Mouse (Mus musculus): ENCODE results near the gene Zbtb8os.
"Not testable (repeated sequence)": the region's sequence is repeated elsewhere in the genome, so short reads cannot be mapped to it uniquely, and the experiment has no call there.

Gene Zbtb8os

DNA sequence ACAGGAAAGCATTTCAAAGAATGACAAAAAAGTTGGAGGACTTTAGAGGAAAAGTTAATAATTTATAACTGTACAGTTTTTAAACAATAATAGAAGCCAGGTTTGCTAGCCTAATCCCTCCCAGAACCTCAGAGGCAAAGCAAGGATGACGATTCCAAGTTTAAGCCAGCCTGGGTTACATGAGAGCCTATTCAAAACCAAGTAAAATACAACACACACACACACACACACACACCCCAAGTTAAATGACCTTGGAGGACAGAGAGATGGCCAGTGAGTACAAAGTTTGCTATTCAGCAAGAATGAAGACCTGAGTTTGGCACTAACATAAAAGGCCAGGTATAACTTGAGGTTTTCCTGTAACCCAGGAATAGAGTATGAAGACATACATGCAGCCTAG is 9.3 kb upstream of the Zbtb8os start:
- no peak for ATAC-seq (ENCODE audit: insufficient number of reproducible peaks, low FRiP score, low TSS enrichment)

DNA sequence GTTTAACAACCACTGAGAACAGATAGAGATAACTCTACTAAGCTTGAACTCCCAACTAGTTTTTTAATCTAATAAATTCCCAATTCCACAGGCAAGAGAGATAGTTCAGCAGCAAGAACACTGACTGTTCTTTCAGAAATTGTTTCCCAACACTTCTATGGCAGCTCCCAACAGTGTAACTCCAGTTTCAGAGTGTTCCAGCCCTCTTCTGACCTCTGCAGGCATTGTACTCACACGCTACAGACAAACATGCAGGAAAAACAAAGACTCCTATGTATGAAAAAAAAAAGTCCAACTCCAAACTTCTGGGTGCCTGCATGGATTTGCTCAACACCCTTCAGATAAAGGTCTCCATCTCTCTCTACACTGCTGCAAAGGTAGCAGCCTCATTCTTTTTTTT is 2.6 kb upstream of the Zbtb8os start:
- ATAC-seq (ENCODE audit: insufficient number of reproducible peaks, low FRiP score, low TSS enrichment), result no peak

DNA sequence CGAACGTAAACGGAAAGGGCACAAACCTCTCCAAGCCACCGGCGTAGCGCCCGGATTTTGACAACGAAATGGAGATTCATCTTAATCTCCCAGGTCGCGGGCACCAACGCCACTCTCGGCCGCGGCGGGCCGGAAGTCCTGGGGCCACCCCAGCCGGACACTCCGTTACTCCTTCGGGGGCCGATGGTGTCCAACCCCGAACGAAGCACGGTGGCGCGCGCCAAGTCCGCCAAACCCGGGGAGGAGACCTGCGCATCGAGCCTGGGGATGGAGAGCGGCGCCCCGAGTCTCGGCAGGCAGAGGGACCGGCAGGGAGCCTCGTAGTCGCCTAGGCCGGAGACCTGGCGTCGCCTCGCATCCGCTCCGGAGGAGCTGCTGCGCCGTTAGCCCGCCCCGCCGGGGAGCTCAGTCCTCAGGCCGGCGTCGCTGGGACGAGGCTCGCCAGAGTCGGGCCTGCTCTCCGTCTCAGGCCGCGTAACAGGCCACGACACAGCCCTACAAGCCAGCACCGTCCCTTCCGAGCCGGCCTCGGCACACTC is 749 bp upstream of the Zbtb8os start:
- 0 out of 2 replicates have a peak, but pooled peaks have one; percentile 5 for ATAC-seq (ENCODE audit: insufficient number of reproducible peaks, low FRiP score, low TSS enrichment)

DNA sequence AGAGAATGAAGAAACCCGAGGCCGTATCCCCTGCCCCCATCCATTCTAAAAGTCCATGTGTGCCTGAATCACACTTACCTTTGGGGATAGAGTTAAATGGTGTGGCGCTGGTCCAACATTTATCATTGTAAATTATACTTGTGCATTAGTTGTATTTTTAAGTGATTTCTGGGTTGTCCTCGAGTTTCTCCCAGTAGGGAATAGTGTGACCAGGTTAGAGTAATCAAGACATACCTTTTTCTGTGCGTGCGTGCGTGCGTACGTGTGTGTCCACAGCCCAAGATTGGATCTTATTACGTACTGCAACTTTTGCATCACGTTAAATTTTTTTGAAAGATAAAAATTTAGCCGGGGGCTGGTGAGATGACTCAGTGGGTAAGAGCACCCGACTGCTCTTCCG is 796 bp downstream of the Zbtb8os start:
- no peak for ATAC-seq (ENCODE audit: insufficient number of reproducible peaks, low FRiP score, low TSS enrichment)

DNA sequence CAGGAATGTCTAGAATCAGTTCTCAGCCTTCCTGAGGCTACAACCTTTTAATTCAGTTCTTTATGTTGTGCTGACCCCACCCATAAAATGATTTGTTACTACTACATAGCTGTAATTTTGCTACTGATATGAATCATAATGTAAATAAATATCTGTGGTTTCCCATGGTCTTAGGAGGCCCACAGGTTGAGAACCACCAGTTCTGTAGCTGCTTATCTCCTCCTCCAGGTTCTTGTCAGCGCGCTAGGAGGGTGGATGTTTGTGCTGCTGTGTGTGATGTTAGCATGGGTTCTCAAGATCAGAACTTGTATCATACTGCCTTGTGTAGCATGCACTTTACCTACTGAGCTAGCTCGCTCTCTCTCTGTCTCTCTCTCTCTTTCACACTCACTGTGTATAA is 4.2 kb downstream of the Zbtb8os start:
- ATAC-seq (ENCODE audit: insufficient number of reproducible peaks, low FRiP score, low TSS enrichment), result no peak

DNA sequence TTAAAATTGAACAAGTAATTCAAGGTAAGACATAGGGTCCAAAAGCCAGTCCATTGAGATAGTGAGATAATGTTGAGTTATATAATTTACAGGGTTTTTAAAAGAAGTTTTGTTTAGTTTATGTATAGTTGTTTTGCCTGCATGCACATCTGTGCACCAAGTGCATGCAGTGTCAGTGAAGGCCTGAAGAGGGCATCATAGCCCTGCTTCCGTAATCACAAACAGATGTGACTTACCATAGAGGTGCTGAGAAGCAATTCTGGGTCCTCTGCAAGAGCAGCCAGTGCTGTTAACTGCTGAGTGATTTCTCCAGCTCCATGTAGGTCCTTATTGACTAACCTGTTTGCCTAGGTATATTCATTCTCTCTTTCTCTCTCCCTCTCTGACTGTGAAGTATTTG is 6.4 kb downstream of the Zbtb8os start:
- ATAC-seq (ENCODE audit: insufficient number of reproducible peaks, low FRiP score, low TSS enrichment), result no peak

DNA sequence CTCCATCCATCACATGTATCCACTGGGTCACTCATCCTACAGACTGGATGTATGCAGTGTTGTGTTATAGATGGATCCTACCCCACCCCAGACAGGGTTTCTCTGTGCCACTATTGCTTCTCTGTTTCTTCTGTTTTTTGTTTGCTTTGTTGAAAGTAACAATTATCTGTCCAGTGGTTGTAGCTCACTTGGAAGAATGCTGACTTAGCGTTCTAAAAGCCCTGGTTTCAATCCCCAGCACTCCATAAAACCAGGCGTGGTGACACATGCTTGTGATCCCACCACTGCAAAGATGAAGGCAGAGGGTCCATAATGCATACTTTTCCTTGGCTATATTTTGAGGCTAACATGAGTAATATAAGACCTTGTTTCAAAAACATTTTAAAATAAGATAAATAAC is 7.2 kb downstream of the Zbtb8os start:
- ATAC-seq (ENCODE audit: insufficient number of reproducible peaks, low FRiP score, low TSS enrichment), result no peak

DNA sequence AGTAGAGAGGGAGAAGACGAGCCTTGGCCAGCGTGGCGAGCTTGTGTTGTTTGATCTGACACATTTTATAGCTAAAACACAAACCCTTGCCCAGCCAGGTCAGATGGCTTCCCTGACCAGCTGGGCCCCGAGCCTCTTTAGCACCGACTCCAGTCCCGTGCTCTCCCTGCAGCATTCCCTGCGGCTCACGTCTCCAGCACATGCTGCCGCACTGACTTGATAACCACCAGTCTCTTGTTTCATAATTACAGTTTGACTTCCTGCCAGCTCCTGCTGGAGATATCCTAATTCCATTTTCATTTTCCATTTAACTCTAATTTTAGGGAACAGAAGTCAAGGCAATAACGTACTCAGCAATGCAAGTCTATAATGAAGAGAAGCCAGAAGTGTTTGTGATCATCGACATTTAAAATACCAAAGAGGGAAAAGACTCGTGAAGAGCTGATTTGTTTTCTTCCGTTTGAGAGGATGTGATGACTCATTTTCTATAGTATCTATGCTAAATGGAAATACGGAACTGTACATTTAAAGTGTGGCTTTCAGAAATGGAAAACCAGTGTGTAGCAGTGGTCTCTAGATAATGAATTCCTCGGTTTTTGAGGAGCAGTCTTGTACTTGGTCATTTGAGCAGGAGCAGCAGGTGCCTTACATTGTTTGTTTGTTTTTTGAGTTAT is 11.1 kb downstream of the Zbtb8os start:
- no peak for ATAC-seq (ENCODE audit: insufficient number of reproducible peaks, low FRiP score, low TSS enrichment)

DNA sequence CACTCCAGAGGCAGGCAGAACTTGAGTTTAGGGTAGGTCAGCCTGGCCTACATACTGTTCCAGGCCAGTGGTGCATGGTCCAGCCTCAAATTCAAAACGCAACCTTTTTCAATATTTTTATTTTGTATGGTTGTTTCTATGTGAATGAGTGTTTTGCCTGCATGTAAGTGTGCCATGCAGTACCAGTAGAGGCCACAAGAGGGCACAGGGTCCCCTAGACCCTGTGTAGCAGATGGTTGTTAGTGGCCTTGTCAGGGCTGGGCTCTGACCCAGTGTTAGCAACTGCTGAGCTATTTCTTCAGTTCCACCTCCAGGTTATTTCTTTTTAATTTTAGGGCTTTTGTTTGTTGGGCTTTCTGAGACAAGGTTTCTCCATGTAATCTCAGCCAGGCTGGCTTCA is 15.1 kb downstream of the Zbtb8os start:
- ATAC-seq (ENCODE audit: insufficient number of reproducible peaks, low FRiP score, low TSS enrichment), result peak; percentile 84; the same call in 1 of the 2 replicates

DNA sequence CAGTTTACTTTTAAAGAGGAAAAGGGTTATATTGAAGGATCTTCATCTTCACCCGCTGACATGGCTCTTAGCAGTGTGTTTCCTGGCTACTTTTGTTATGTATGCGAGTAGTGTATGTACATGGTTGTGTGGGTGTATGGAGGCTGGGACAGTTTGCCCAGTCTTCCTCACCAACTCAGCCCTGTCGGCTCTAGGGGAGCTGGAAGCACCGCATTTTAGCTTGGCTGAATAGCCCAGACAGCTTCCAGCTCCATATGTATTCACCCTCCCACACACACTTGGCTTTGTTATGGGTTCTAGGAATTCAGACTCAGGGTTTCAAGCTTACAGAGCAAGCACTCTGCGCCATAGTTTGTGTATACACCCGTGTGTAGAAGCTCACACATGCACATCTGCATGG is 15.6 kb downstream of the Zbtb8os start:
- peak; percentile 58; the same call in 1 of the 2 replicates for ATAC-seq (ENCODE audit: insufficient number of reproducible peaks, low FRiP score, low TSS enrichment)

DNA sequence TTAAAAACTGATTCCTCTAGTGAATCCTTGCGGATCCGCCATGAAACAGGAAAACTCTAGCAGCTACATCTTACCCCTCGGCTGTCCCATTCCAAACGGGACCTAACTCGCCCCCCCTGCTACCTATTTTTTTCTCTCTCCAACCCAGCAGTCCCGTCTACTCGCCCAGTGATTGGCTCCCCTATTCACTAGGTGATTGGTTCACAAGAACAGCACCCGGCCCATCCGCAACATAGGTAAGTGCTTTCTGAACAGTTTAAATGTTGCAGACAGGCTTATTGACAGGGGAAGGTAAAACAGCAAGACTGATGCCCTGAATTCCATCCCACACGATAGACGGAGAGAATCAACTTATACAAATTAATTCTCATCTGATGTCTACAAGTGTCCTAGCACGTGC is 17.7 kb downstream of the Zbtb8os start:
- ATAC-seq (ENCODE audit: insufficient number of reproducible peaks, low FRiP score, low TSS enrichment), result no peak

DNA sequence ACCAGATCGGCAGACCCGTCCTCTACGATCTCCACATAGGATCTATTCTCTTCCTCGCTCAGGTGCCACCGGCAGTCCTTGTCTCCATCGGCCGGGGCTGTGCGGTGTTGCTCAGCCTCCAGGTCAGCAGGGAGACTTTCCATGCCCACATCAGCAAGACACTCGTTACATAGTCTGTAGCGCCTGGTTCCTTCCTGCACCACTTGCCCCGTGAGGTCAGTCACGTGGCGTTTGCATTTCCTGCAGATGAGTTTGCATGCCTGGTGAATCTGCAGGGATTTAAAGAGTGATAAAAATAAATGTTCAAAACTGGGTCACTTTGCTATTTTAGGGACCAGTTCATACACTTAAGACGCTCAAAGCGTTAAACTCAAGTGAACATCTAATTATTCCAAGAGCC is 18.7 kb downstream of the Zbtb8os start:
- no peak for ATAC-seq (ENCODE audit: insufficient number of reproducible peaks, low FRiP score, low TSS enrichment)

DNA sequence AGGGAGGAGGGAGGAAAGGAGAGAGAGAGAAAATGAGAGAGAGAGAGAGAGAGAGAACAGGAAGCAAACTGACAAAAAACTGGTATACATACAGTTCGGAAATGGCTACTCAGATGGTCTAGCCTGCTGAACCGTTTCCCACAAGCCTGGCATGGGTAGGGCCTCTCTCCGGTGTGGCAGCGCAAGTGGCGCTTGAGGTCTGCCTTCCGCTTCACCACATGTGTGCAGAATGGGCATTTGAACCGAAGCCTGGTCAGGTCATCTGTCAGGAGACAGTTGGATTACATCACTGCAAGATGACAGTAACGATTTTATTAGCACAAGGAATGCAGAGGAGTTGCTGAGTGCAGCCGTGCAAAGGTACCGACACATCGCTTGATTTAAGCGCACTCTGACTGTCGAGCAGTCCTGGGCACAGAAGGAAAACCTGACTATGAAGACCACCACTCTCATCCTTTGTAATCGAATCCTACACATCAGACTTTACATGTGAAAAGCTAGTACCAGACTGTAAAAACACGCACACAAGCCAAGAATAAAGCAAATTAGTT is 22.2 kb downstream of the Zbtb8os start:
- ATAC-seq (ENCODE audit: insufficient number of reproducible peaks, low FRiP score, low TSS enrichment), result no peak

DNA sequence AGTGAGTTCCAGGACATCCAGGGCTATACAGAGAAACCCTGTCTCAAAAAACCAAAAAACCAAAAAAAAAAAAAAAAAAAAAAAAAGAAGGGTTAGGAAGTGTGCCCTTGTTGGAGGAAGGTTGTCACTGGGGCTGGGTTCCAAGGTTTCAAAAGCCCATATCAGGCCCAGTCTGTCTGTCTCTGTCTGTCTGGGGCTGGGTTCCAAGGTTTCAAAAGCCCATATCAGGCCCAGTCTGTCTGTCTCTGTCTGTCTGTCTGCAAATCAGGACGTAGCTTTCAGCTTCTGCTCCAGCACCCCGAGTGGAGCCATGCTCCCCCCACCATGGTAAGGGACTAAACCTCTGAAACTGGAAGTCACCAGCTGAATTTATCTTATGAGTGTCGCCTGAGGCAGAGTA is 26.7 kb downstream of the Zbtb8os start:
- not testable (repeated sequence) for ATAC-seq (ENCODE audit: insufficient number of reproducible peaks, low FRiP score, low TSS enrichment)

DNA sequence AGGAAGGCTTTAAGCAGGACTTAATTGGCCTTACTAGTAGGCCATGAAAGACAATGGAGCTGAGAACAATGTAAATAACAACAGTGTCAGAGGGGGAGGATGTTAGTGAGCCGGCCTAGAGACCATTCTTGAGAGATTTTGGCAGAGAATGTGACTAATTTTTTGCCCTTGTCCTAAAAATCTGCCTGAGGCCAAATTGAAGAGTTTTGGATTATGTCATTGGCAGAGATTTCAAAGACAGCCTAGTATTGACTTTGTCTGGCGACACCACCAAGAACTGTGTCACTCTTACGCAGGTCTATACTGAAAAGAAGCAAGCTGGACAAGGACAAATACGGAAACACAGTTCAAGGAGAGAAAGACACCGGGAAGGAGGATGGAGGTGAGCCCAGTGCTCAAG is 27.3 kb downstream of the Zbtb8os start:
- no peak for ATAC-seq (ENCODE audit: insufficient number of reproducible peaks, low FRiP score, low TSS enrichment)

DNA sequence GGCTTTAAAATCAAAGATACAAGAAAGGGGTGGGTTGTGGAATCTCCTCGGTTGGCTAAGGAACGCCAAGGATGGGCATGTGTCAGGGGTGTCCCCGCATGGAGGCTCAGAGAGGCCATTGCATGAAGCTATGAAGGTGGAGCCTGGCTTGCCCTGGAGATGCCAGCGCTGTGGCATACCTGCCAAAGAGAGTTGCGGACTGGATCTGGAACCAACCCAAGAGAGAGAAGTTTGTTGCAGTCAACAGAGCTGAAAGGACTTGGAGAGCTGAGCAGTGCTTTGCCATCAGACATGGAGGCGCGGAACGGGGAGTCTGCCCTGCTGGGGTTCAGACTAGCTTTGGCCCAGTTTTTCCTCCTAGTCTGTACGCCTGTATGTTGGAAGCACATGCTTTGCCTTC is 28.0 kb downstream of the Zbtb8os start:
- no peak for ATAC-seq (ENCODE audit: insufficient number of reproducible peaks, low FRiP score, low TSS enrichment)

DNA sequence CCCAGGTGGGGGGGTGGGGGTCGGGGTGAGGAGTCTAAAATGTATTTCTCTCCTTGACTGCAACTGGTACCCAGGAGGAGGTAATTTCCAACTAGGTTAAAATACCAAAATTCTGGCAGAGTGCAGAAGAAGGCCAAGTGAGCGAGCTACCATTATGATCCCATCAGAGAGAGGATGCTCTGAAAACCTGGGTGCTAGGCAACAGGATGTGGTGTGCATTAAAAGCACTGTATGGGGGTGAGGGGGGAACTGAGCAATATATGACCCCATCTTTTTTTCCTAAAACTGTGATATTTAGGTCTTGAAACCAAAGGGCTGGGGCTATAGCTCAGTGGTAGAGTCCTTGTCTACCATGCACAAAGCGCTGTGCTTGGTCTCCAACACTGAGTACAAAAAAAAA is 28.9 kb downstream of the Zbtb8os start:
- no peak for ATAC-seq (ENCODE audit: insufficient number of reproducible peaks, low FRiP score, low TSS enrichment)

DNA sequence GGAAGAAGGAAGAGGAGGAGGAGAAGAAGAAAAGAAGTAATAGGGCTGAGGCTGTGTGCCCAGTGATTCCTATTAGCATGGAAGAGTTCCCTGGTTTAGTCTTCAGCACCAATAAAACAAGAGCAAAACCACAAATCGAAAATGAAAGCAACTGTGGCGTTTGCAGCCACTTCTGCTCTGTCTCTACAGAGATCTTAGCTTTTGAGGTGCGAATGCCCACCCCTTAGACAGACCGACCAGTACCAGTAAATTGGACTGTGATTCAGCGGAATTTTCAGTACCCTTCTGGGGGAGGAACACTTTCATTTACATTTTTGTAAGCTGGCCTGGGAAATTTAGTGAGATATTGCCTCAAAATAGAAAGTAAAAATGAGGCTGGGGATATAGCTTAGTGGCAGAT is 29.7 kb downstream of the Zbtb8os start:
- ATAC-seq (ENCODE audit: insufficient number of reproducible peaks, low FRiP score, low TSS enrichment), result no peak

DNA sequence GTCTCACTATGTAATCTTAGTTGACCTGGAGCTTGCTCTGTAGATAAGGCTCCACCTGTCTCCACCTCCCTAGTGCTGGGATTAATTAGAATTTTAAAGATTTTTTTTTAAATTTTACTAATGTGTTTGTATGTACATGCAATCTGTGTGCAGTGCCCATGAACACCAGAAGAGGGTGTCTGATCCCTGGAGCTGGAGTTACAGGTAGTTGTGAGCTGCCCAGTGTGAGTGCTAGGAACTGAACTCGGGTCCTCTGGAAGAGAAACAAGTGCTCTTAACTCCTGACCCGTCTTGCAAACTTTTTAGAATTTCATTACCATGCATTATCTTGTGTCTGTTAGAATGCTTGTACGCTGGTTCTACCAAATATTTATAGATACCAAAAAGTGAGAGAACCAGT is 35.9 kb downstream of the Zbtb8os start:
- no peak for ATAC-seq (ENCODE audit: insufficient number of reproducible peaks, low FRiP score, low TSS enrichment)

DNA sequence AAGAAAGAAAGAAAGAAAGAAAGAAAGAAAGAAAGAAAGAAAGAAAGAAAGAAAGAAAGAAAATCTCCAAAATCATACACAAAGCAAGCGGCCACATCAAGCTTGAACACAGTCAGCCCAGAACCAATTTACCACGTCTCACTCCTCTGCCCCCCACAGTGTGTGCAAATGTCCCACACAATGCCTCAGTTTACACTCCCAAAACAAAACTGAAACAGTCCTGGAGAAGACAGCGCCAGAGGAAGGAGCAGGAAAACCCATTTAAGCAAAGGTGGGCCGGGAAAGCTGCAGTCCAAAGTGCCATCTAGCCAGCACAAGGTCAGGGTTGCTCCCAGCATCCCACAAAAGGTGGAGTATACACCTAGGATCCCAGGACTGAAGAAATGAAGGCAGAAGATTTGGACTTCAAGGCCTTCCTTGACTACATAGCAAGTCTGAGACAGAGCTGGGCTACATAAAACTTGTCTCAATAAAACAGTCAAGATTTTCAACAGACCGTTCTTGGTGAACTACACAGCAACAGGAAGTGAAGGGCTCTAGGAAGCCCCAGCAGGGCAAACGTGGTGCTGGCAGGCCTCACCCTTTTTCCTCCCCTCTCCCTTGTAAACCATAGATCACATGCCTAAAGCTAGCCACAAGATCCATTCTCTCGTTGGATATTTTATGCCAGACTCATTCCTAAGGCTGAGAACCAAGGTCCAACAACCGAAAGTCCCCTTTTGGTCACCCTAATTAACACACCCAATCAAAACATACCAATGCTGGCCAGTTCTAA is 37.9 kb downstream of the Zbtb8os start:
- ATAC-seq (ENCODE audit: insufficient number of reproducible peaks, low FRiP score, low TSS enrichment), result no peak

DNA sequence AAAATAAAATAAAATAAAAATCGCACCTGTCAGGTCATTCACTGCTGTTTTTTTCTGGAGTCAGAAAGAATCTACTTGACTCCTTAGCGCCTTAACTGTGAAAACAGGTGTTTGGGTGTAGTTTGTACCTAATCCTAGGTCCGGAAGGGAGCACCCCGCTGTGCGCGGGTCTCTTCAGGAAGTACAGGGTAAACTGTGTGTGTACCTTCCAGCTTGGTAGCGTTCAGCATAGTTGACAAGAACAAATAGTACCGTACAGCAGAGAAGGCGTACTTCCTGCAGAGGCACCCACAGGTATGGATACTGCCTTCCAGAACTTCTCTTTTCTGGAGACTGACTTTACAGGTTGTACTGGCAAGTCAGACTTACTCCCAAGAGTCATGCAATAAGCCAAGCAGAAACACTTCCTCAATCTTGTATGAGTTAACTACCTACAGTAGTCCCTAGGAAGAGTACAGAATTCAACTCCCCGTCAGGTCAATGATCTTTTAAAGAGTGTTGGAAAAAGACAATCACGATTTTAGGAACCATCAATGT is 38.8 kb downstream of the Zbtb8os start:
- ATAC-seq (ENCODE audit: insufficient number of reproducible peaks, low FRiP score, low TSS enrichment), result no peak

Data from cerebellum, adult (tissue).